Mouse (Mus musculus): ENCODE data around the gene Kcnj16.

- TF ChIP-seq USF2 (conservative IDR thresholded peaks at IDR 0.05; ENCODE audit: low read depth, low read length) (no peak), USF1 (IDR thresholded peaks at IDR 0.05; ENCODE audit: low read depth, low read length) (no peak), POLR2A (IDR thresholded peaks at IDR 0.05; ENCODE audit: low read depth, low read length) (no peak), CTCF (conservative IDR thresholded peaks at IDR 0.05 in 1 of 2, IDR thresholded peaks at IDR 0.05 in 1 of 2; ENCODE audit: low read depth in 2 of 2, low read length in 2 of 2) (no peak), MAFK (IDR thresholded peaks at IDR 0.05; ENCODE audit: insufficient replicate concordance, low read length) (no peak), JUND (conservative IDR thresholded peaks at IDR 0.05; ENCODE audit: low read depth, low read length) (no peak), KAT2A (IDR thresholded peaks at IDR 0.05; ENCODE audit: insufficient replicate concordance, low read length) (no peak), CHD1 (IDR thresholded peaks at IDR 0.05; ENCODE audit: low read depth, low read length) (no peak), NELFE (IDR thresholded peaks at IDR 0.05; ENCODE audit: low read depth, low read length) (no peak), HCFC1 (IDR thresholded peaks at IDR 0.05; ENCODE audit: low read depth, low read length) (no peak), IRF4 (IDR thresholded peaks at IDR 0.05; ENCODE audit: low read depth, low read length) (no peak), MAX (IDR thresholded peaks at IDR 0.05; ENCODE audit: low read length) (no peak), E2F4 (IDR thresholded peaks at IDR 0.05; ENCODE audit: insufficient replicate concordance, low read depth, low read length) (no peak)
Measured at GRCm38 (mm10) chr11:111059440-111059839, 91.6 kb downstream of the Kcnj16 start.

All from CH12.LX (cell line).